Mouse (Mus musculus) spleen, adult 2 months (tissue): ENCODE measurements around the gene Gm49373.

Source experiments
- CTCF ChIP-seq: fragments of 200-500 bp; IDR thresholded peaks from 2 replicates; pipeline ENCODE4 v1.5.1; 2011; ENCODE audit warnings: mild to moderate bottlenecking, inconsistent platforms; ENCODE audit not compliant: insufficient read depth, insufficient read length, insufficient replicate concordance; ENCODE audit errors: extremely low read depth
- POLR2A ChIP-seq: fragments of 200-500 bp; IDR thresholded peaks from 2 replicates; pipeline ENCODE4 v1.6.1; 2011; ENCODE audit warnings: low read depth, low read length, inconsistent platforms

DNA sequence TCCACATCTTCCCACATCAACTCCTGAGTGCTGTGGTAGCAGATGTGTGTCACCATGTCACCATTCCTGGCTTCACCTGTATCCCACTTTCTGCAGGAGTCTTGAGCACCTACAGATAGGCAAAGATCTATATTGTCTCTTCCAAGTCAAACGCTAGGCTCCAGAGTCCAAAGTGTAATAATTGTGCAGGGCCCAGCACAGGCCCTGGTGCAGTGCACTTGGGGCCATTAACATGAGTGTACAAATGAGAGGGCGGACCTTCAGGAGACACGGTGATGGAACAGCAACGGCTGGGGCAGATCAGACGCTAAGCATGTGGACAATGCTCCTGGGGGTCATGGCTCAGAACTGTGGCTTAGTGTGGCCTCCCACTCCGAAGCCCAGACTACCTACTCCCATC lies 40.9 kb upstream of the Gm49373 start:
- no peak for TF ChIP-seq CTCF
- no peak for TF ChIP-seq POLR2A
